Mouse (Mus musculus) frontal cortex, postnatal 10 days (tissue): ENCODE measurements around the gene Gm40193.

Experiments used
- DNase-seq, 2 experiments: peaks; one replicate each; pipeline ENCODE4 v3.0.0; 2022; ENCODE audit warnings: low spot score in 2 of 2, mixed read lengths in 1 of 2

The Gm40193 gene

DNA sequence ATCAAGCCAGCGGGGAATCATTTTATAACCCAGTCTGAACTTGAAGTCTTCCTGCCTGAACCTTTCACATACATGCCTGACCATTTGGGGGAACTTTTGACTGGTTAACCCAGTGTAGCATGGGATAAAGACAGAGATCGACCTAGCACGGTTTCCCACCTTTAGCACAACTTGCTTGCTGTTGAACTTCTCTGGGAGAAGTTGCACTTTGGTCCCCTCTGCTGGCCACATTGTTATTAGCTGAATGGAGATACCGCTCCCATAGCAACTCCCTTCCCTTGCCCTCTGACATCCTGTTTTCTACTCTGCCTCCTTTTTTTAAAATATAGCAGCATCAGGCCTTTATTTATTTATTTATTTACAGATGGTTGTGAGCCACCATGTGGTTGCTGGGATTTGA is 26.4 kb downstream of the Gm40193 start:
- DNase-seq: peak in 1 of 2 experiments; percentile 43

DNA sequence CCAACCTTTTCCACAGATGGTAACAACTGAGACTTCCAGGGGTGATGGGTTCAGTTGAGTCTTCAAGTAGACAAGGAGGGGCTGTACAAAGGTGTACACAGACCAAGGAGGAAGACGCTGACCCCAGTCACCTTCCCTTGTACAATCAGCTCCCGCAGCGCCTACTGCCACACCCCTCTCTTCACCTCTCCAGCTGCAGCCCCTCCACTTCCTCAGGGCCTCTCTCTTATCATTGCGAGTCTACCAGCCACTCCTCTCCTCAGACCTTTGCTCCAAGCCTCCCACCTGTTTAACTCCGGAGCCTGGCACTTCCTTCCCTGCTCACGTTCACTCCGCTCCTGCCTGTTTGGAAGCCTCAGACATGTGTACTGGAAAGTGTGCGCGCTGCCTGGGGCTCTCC is 27.8 kb downstream of the Gm40193 start, which contains the start of gene Tm4sf5:
Tm4sf5 (plus strand) TSS at position 275 of the 400 bp plus-strand sequence.
- DNase-seq: no peak

GRCm38 (mm10) chr11:70502018-70502417 is 30.7 kb downstream of the Gm40193 start:
- no peak for DNase-seq

GRCm38 (mm10) chr11:70500476-70500812 is 32.3 kb downstream of the Gm40193 start:
- DNase-seq: no peak

GRCm38 (mm10) chr11:70499566-70500475 is 32.9 kb downstream of the Gm40193 start:
- no peak for DNase-seq

DNA sequence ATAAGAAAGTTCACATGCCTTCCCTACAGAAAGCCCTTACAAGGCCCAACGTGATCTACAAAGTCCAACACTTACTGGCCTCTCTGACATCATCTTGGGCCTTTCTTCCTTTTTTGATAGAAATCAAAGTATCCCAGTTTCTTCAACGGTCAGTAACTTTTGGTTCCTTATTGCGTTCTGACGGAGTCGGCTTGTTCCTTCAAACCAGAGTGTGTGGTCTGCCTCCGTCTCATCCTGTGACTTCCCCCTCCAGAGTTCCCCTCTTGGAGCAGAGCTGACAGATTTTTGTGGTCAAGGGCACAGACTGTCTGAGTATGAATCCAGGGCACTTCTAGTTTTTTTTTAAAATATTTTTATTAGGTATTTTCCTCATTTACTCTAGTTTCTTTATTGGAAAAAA is 43.1 kb downstream of the Gm40193 start:
- no peak for DNase-seq

DNA sequence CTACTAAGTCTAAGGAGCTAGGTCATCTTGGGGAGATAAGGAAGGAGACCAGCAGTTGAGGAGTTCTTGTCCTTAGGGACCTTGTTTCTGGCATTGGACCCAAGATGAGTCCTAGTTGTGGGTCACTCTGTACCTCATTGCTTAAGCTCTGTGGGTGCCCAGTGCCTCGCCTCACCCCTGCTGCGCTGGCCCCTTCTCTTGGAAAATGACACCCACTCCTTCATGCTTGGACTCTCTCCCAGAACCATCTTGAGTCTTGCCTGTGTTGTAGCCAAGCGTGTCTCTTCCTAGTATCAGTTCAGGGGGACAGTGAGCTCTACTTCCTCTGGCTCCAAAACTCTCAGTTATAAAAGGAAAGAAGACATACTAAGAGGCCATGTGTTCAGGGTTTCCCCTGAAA is 43.6 kb downstream of the Gm40193 start:
- DNase-seq: no peak

DNA sequence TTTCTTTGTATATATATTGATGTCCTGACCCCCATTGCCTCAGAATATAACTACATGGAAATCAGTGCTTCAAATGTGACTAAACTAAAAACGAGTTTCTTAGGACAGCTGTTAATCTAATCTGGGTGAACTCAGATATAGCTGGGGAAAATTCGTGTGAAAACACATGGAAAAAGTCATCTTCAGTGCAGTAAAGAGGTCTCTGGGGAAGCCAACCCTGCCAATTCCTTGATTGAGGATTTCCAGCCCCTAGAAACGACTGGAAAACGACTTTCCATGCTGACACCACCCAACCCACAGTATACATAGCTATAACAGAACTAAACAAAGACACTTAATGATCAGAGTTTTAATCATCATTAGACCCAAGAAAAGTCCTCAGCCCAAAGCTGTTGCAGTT is 44.9 kb downstream of the Gm40193 start:
- DNase-seq: no peak

- no peak for DNase-seq
These were observed 47.2 kb downstream of the Gm40193 start for GRCm38 (mm10) chr11:70485498-70485897.
